Mouse (Mus musculus) induced T-regulatory cell, adult 2 months (primary cell): ENCODE measurements around the gene Prorsd1.

Experiments
- DNase-seq: peaks from one replicate; pipeline ENCODE4 v3.0.0-alpha.2; 2012; ENCODE audit warnings: low read depth

The Prorsd1 gene

GRCm38 (mm10) chr11:29503948-29504893 is 10.6 kb downstream of the Prorsd1 start:
- DNase-seq, result no peak

- DNase-seq, result no peak
Observed at GRCm38 (mm10) chr11:29496962-29497361, 17.9 kb downstream of the Prorsd1 start.

GRCm38 (mm10) chr11:29493135-29493534 is 21.7 kb downstream of the Prorsd1 start:
- no peak for DNase-seq

- no peak for DNase-seq
Observed at GRCm38 (mm10) chr11:29474676-29475075, 40.2 kb downstream of the Prorsd1 start.
